Mouse (Mus musculus) liver, embryonic 15.5 days (tissue): ENCODE data around the gene Actn2. TPM values are rescaled to one million over a fixed set of nuclear protein-coding genes. Genes with fewer than 3 reads are reported as not detected.

Experiments used
- ATAC-seq: fragments of 200-750 bp; cut with Nextera tagmentation; 2 replicates; pipeline ENCODE4 v1.8.0; 2017; ENCODE audit warnings: moderate number of reproducible peaks, mild to moderate bottlenecking, moderate library complexity; ENCODE audit not compliant: insufficient read depth
- H3K27ac ChIP-seq: fragments of 300-500 bp; sonication (generic); replicated peaks from 2 replicates; pipeline ENCODE4 v1.5.1; 2015; ENCODE audit warnings: mild to moderate bottlenecking, inconsistent platforms
- H3K27me3 ChIP-seq: fragments of 300-500 bp; sonication (generic); 2 replicates; pipeline ENCODE4 v1.6.1; 2015; ENCODE audit warnings: mild to moderate bottlenecking, inconsistent platforms
- H3K36me3 ChIP-seq: fragments of 300-500 bp; sonication (generic); replicated peaks from 2 replicates; pipeline ENCODE4 v1.6.1; 2015; ENCODE audit warnings: moderate library complexity, mild to moderate bottlenecking, inconsistent platforms
- H3K4me1 ChIP-seq: fragments of 300-500 bp; sonication (generic); replicated peaks from 2 replicates; pipeline ENCODE4 v1.6.1; 2015; ENCODE audit warnings: inconsistent platforms
- H3K4me2 ChIP-seq: fragments of 300-500 bp; sonication (generic); 2 replicates; pipeline ENCODE4 v1.6.1; 2015; ENCODE audit warnings: moderate library complexity, mild to moderate bottlenecking, inconsistent platforms
- H3K4me3 ChIP-seq: fragments of 300-500 bp; sonication (generic); replicated peaks from 2 replicates; pipeline ENCODE4 v1.5.1; 2015; ENCODE audit warnings: mild to moderate bottlenecking, inconsistent platforms
- H3K9ac ChIP-seq: fragments of 300-500 bp; sonication (generic); 2 replicates; pipeline ENCODE4 v1.6.1; 2015; ENCODE audit warnings: moderate library complexity, mild to moderate bottlenecking, inconsistent platforms
- H3K9me3 ChIP-seq: fragments of 300-500 bp; sonication (generic); replicated peaks from 2 replicates; pipeline ENCODE4 v1.6.1; 2016; ENCODE audit warnings: inconsistent platforms
- WGBS: fragments of 180-500 bp; shearing (Covaris S2); methylation state at CpG from one replicate; pipeline ENCODE4 v1.1.7; 2015; ENCODE audit warnings: mixed read lengths; ENCODE audit not compliant: insufficient replicate concordance; 5-methylcytosine and 5-hydroxymethylcytosine counted together
- polyA plus RNA-seq: library from polyadenylated mRNA; unstranded; fragments of >200 nt; fragmentation: Nextera tagmentation; extraction: Ambion mirVana; gene quantifications from 2 replicates; pipeline ENCODE4 v1.2.1, GENCODE M21; 2015

Gene Actn2
- polyA plus RNA-seq, 1 experiment from 2014 or later: 22.5 TPM

DNA sequence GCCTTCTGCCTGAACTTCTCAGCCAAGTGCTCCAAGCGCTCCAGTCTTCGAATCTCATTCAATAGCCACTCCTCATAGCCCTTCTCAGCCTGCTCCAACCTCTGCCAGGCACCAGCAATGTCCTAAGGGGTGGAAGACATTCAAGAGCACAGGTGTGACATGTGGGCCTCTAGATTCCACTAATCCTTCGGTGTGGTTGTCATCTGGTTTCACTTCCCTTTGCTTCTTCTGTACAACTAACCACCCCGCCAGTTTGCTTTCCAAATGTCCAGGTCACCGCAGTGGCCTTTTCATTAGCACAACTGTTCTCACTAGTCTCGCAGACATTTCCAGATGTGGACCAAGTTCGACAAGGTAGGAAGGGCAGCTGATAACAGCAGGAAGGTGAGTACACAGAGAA, 49.9 kb downstream of the Actn2 start:
- H3K4me1 ChIP-seq: no peaks in the 10 kb centered on the region
- no peak for ATAC-seq

DNA sequence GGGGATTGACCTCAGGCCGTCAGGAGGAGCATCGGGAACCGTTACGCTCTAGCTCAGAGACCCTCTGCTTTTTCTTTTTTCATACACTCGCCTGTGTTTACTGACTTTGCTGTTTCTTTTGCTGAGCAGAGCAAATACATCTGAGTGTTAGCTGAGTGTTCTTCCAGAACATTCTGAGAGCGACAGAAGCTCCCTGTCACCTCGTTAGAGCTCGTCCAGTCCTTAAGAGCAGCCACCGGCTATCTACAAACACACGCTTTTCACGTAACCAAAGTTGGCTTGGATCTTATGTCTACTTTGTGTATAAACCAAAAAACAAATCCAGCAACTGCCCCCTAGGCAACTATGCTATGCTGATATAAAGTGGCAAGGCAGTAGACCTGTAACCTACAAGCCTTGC, 56.0 kb downstream of the Actn2 start:
- no peaks in the 10 kb centered on the region for H3K9me3 ChIP-seq
- no peaks in the 10 kb centered on the region for H3K36me3 ChIP-seq
- no peak for ATAC-seq
- H3K4me1 ChIP-seq: no peaks in the 10 kb centered on the region
- no peaks in the 10 kb centered on the region for H3K27me3 ChIP-seq
- WGBS: 81% methylated on average over 11 of the region's 11 CpGs
- H3K4me2 ChIP-seq: no peak overlapping the region
- H3K27ac ChIP-seq: no peak overlapping the region
- H3K4me3 ChIP-seq: no peak overlapping the region
- no peak overlapping the region for H3K9ac ChIP-seq

More for the DNA sequence above, 49.9 kb downstream of the Actn2 start:
- H3K9me3 ChIP-seq: no peaks in the 10 kb centered on the region
- H3K9ac ChIP-seq: no peak overlapping the region
- no peaks in the 10 kb centered on the region for H3K27me3 ChIP-seq
- H3K4me2 ChIP-seq: no peak overlapping the region
- H3K36me3 ChIP-seq: no peaks in the 10 kb centered on the region
- H3K4me3 ChIP-seq: no peak overlapping the region
- 64% methylated on average over 7 of the region's 7 CpGs for WGBS
- H3K27ac ChIP-seq: no peak overlapping the region

DNA sequence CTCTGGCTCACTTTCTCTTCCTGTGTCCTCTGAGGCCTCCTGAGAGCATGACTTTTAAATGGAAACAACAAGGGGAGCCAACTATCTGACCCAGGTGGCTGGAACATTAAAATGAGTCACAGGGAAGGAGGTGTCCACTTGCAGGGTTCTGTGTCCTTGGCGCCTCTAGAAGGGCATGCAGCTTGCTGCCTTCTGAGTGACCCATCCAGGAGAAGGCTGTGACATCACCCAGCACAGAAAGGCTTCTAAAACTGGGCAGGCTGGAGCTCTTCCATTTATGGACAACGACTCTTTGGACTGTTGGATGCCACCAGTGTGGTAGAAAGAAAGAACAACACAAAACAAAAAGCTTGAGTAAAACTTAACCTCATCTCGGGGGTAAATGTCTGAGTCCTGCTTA, 56.7 kb downstream of the Actn2 start:
- no peaks in the 10 kb centered on the region for H3K4me1 ChIP-seq
- no peaks in the 10 kb centered on the region for H3K9me3 ChIP-seq
- H3K27me3 ChIP-seq: no peaks in the 10 kb centered on the region
- no peak overlapping the region for H3K4me2 ChIP-seq
- WGBS: 54% methylated on average over 3 of the region's 3 CpGs
- no peak overlapping the region for H3K4me3 ChIP-seq
- no peaks in the 10 kb centered on the region for H3K36me3 ChIP-seq
- no peak for ATAC-seq
- no peak overlapping the region for H3K27ac ChIP-seq
- no peak overlapping the region for H3K9ac ChIP-seq

DNA sequence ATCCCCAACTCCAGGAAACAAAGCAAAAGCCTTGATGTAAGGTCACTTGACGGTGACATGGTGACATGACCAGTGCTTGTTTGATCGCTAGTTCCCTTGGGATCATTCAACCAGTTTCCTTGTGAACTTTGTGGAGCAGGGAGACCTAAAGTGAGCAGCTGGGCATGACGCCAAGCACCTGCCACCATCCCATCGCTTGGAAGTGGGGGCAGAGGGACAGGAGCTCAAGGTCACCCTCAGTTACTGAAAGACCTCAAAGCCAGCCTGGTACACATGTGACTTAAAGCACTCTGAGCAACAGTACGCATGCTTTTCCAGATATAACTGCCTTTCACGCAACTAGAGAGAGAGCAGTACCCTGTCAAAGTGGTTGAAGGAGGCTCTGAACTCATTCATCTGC, 65.8 kb downstream of the Actn2 start:
- Histone ChIP-seq H3K27me3 (no peaks in the 10 kb centered on the region), H3K4me2 (no peak overlapping the region), H3K4me1 (no peaks in the 10 kb centered on the region), H3K9ac (no peak overlapping the region), H3K4me3 (no peak overlapping the region), H3K36me3 (no peaks in the 10 kb centered on the region), H3K27ac (no peak overlapping the region), H3K9me3 (no peaks in the 10 kb centered on the region)
- ATAC-seq: 0 out of 2 replicates have a peak, but pooled peaks have one; percentile 22
- WGBS: 66% methylated on average over 6 of the region's 6 CpGs

DNA sequence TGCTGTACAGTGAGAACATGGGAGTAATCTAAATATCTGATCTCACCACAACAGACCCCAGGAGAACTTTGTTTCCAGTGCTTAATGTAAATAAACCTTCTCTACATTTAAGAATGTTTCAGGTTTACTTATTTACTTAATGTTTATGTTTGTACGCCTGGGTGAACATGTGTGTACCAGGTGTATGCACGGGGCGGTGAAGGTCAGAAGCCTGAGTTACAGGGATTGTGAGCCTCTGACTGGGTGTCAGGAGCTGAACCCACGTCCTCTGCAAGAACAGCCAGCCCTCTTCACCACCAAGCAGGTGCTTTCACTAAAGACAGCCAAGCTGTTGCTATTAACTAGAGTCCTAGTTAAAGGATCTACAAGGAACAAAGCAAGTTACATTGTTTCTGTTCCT, 66.3 kb downstream of the Actn2 start:
- no peak overlapping the region for H3K4me3 ChIP-seq
- WGBS: 63% methylated on average over 4 of the region's 4 CpGs
- H3K27ac ChIP-seq: no peak overlapping the region
- no peak overlapping the region for H3K9ac ChIP-seq
- no peaks in the 10 kb centered on the region for H3K4me1 ChIP-seq
- H3K9me3 ChIP-seq: no peaks in the 10 kb centered on the region
- no peak overlapping the region for H3K4me2 ChIP-seq
- no peaks in the 10 kb centered on the region for H3K36me3 ChIP-seq
- H3K27me3 ChIP-seq: no peaks in the 10 kb centered on the region
- no peak for ATAC-seq

DNA sequence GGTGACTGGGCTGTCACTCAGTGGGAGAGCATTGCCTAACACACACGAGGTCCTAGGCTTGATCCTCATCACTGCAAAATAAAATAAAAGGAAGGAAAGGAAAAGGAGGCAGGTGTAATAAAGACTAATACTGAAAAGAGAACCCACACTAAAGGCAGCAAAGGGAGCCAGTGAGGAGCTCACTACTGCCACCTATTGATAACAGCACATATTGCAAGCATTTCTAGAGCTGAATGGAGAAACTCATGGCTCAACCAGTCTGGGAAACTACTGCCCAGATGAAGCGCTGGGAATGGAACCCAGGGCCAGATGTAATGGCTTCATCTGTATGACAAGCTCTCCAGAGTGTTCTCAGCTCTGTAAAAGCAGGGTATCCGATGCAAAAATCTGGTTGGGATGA, 67.6 kb downstream of the Actn2 start:
- no peaks in the 10 kb centered on the region for H3K36me3 ChIP-seq
- H3K4me1 ChIP-seq: no peaks in the 10 kb centered on the region
- ATAC-seq: no peak
- no peaks in the 10 kb centered on the region for H3K27me3 ChIP-seq
- no peak overlapping the region for H3K9ac ChIP-seq
- H3K27ac ChIP-seq: no peak overlapping the region
- no peak overlapping the region for H3K4me2 ChIP-seq
- H3K4me3 ChIP-seq: no peak overlapping the region
- WGBS: 35% methylated on average over 3 of the region's 3 CpGs
- H3K9me3 ChIP-seq: no peaks in the 10 kb centered on the region

DNA sequence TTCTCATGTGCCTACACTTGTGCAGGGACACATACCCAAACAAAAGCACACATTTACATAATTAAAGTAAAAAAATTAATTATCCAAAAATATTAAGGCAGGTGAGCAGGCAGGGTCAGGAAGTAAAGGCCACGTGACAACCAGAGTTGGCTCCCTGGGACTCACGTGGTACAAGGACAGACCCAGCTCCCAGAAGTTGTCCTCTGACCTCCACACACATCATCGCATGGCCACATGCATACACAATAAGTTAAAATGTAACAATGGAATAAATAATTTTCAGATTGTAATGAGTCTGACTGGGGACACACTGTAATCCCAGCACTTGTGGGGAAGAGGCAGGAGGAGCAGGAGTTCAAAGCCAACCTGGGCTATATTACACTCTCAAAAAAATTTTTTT, 72.6 kb downstream of the Actn2 start:
- Histone ChIP-seq H3K4me2 (no peak overlapping the region), H3K4me1 (0 out of 2 replicates have a peak, but pooled peaks cover 2% of the 10 kb centered on the region), H3K36me3 (no peaks in the 10 kb centered on the region), H3K27ac (no peak overlapping the region), H3K9me3 (no peaks in the 10 kb centered on the region), H3K27me3 (no peaks in the 10 kb centered on the region), H3K9ac (no peak overlapping the region), H3K4me3 (no peak overlapping the region)
- 65% methylated on average over 3 of the region's 3 CpGs for WGBS
- no peak for ATAC-seq

DNA sequence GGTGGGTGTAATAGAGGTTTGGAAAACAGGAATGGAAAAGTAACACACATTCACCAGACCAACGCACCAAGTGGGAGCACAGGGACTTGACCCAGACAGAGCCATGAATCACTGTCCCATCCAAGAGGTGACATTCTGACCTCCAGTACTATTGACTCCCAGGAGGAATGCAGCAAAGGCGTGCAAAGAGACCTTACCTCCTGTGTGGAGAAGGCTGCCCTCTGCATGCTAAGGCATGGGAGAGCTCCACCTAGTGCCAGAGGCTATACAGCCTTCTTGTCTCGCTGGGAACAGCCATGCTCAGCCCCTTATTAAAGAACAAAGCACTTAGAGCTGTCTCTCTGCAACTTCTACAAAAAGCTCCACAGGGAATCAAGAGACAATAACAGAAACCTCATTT, 73.5 kb downstream of the Actn2 start:
- no peak for ATAC-seq
- Histone ChIP-seq H3K27me3 (no peaks in the 10 kb centered on the region), H3K9ac (no peak overlapping the region), H3K27ac (no peak overlapping the region), H3K4me1 (0 out of 2 replicates have a peak, but pooled peaks cover 2% of the 10 kb centered on the region), H3K36me3 (no peaks in the 10 kb centered on the region), H3K9me3 (no peaks in the 10 kb centered on the region), H3K4me2 (no peak overlapping the region), H3K4me3 (no peak overlapping the region)
- 48% methylated on average over 3 of the region's 3 CpGs for WGBS

DNA sequence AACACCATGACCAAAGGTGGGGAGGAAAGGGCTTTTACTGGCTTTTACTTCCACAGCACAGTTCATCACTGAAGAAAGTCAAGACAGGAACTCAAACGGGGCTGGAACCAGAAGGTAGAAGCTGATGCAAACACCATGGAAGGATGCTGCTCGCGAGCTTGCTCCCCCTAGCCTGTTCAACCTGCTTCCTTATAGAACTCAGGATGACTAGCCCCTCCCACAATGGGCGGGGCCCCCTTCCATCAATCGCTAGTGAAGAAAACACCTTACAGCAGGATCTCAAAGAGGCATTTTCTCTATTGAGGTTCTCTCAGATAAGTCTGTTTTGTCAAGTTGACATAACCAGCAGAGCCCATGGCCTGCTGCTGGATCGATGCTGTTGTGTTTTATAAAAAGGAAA, 76.6 kb downstream of the Actn2 start:
- no peaks in the 10 kb centered on the region for H3K36me3 ChIP-seq
- no peaks in the 10 kb centered on the region for H3K27me3 ChIP-seq
- ATAC-seq: no peak
- H3K9me3 ChIP-seq: 0 out of 2 replicates have a peak, but pooled peaks cover 10% of the 10 kb centered on the region
- no peak overlapping the region for H3K4me3 ChIP-seq
- H3K27ac ChIP-seq: no peak overlapping the region
- no peak overlapping the region for H3K4me2 ChIP-seq
- H3K9ac ChIP-seq: no peak overlapping the region
- WGBS: 61% methylated on average over 6 of the region's 6 CpGs
- peaks cover 11% of the 10 kb centered on the region for H3K4me1 ChIP-seq

DNA sequence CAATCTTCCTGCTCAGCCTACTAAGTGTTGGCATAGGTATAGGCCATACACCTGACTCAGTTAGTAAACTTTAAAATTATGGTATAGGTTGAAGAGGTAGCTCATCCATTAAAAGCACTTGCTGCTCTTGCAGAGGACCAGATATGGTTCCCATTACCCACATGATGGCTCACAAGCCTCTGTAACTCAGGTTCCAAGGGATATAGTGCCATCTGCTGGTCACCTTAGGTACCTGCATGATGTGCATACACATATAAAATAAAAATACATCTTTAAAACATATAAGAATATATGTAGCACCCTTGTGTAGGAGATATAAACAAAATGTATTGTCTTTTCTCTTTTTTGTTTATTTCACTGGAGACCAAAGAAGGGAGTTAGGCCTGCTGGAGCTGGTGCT, 79.1 kb downstream of the Actn2 start:
- no peak overlapping the region for H3K4me2 ChIP-seq
- ATAC-seq: no peak
- H3K9me3 ChIP-seq: 0 out of 2 replicates have a peak, but pooled peaks cover 10% of the 10 kb centered on the region
- H3K4me1 ChIP-seq: peaks cover 25% of the 10 kb centered on the region
- no peak overlapping the region for H3K4me3 ChIP-seq
- no peaks in the 10 kb centered on the region for H3K27me3 ChIP-seq
- no peak overlapping the region for H3K27ac ChIP-seq
- no peak overlapping the region for H3K9ac ChIP-seq
- H3K36me3 ChIP-seq: no peaks in the 10 kb centered on the region

DNA sequence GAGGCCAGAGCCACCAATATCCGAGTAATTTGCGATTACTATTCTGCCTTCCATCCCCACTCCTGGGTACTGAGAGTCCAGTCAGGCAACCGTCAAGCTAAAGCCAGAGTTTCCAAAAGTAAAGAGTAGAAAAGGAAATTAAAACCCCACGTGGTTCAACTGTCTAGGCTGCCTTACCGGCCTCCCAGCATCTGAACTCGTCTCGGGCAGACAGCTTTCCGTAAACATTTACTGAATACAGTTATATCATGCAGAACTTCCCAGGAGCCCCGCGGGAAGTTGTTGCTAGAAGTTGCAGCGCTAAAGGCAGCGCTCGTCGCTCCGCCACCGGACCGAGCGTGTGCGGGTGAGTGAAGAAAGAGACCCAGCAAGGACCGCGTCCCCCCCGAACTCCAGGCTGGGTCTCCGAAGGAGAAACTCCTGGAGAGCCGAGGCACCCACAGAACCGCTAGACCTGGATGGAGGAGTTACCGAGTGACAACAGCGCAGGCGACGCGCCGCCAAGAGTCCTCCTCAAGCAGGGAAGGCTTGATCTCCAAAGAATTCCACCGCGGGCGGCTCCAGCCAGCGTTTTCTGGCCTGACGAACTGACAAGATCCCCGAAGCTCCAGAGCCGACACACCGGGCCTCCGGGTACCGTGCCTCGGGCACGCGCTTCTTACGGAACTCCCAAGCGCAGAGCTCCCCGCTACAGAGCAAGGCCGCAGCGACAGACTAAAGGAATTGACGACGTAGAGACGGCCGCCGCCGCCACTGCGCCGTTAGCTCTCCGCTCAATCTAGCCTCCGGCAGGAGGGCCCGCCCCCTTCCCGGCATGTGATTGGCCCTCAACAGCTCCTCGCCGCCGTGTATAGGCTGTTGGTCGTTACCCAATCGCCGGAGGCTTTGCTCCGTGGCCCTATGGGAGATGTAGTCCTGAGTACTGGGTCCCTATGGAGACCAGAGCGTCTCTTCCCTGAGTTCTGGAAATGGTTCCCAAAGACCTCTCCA, 82.9 kb downstream of the Actn2 start, which contains the start of gene Mtr:
Gene Mtr (minus strand): TSS at position 723 of the 990 bp plus-strand sequence.
- WGBS: under 1% methylated on average over 69 of the region's 69 CpGs
- peak within 1 kb of the TSS; percentile 89 for H3K4me3 ChIP-seq
- H3K9me3 ChIP-seq: 0 out of 2 replicates have a peak, but pooled peaks cover 10% of the 10 kb centered on the region
- no peaks in the 10 kb centered on the region for H3K27me3 ChIP-seq
- peaks cover 47% of the 10 kb centered on the region for H3K4me1 ChIP-seq
- H3K27ac ChIP-seq: peak within 1 kb of the TSS; percentile 90
- peak; percentile 100 for ATAC-seq
- peak within 1 kb of the TSS; percentile 76 for H3K4me2 ChIP-seq
- H3K36me3 ChIP-seq: peaks cover 10% of the 10 kb centered on the region
- H3K9ac ChIP-seq: peak within 1 kb of the TSS; percentile 92
